Mouse (Mus musculus) MEL (cell line): ENCODE results near the gene Erc2. TPM values are rescaled to one million over a fixed set of nuclear protein-coding genes. Genes with fewer than 3 reads are reported as not detected.

Experiments used
- DNase-seq: peaks from one replicate; pipeline ENCODE4 v3.0.0; 2011; ENCODE audit warnings: low read depth, low spot score
- H3K27ac ChIP-seq: 2 replicates; pipeline ENCODE4 v1.5.1; 2012; ENCODE audit warnings: low read depth, mild to moderate bottlenecking, control low read depth, low read length, moderate library complexity; ENCODE audit not compliant: control insufficient read depth
- H3K27me3 ChIP-seq, 2 experiments: fragments of 150-350 bp in 1 of 2; sonication (generic) in 1 of 2; 2 replicates each; pipeline ENCODE4 v1.6.1; 2012; ENCODE audit warnings: low read length in 2 of 2, mild to moderate bottlenecking in 2 of 2, improper control_type of control experiment in 1 of 2, moderate library complexity in 1 of 2; ENCODE audit not compliant: insufficient read depth in 2 of 2, control insufficient read depth in 1 of 2
- H3K36me3 ChIP-seq, 2 experiments: 2 replicates each; pipeline ENCODE4 v1.6.1; 2012 to 2014; ENCODE audit warnings: low read length in 2 of 2, improper control_type of control experiment in 1 of 2, inconsistent platforms in 1 of 2, mild to moderate bottlenecking in 1 of 2; ENCODE audit not compliant: insufficient read depth in 2 of 2, control insufficient read depth in 1 of 2
- H3K4me1 ChIP-seq, 2 experiments: fragments of 150-350 bp in 1 of 2; sonication (generic) in 1 of 2; 2 replicates each; pipeline ENCODE4 v1.6.1; 2012; ENCODE audit warnings: low read length in 2 of 2, improper control_type of control experiment in 1 of 2, mild to moderate bottlenecking in 1 of 2; ENCODE audit not compliant: insufficient read depth in 2 of 2, control insufficient read depth in 1 of 2
- H3K4me3 ChIP-seq, 2 experiments: fragments of 150-350 bp in 1 of 2; sonication (generic) in 1 of 2; 2 replicates each; pipeline ENCODE4 v1.5.1; 2012; ENCODE audit warnings: low read depth in 2 of 2, low read length in 2 of 2, mild to moderate bottlenecking in 2 of 2, moderate library complexity in 2 of 2, control low read depth in 1 of 2, improper control_type of control experiment in 1 of 2; ENCODE audit not compliant: control insufficient read depth in 1 of 2, insufficient read depth in 1 of 2
- H3K79me2 ChIP-seq: 2 replicates; pipeline ENCODE4 v1.6.1; 2012; ENCODE audit warnings: mild to moderate bottlenecking, low read length, moderate library complexity; ENCODE audit not compliant: control insufficient read depth, poor library complexity, insufficient read depth
- H3K9ac ChIP-seq: 2 replicates; pipeline ENCODE4 v1.6.1; 2012; ENCODE audit warnings: low read depth, mild to moderate bottlenecking, control low read depth, low read length, moderate library complexity; ENCODE audit not compliant: control insufficient read depth, poor library complexity, severe bottlenecking
- H3K9me3 ChIP-seq: fragments of 150-350 bp; sonication (generic); replicated peaks from 2 replicates; pipeline ENCODE4 v1.6.1; 2012; ENCODE audit warnings: mild to moderate bottlenecking, low read length, improper control_type of control experiment, moderate library complexity; ENCODE audit not compliant: insufficient read depth
- CHD1 ChIP-seq: IDR thresholded peaks from 2 replicates; pipeline ENCODE4 v1.6.1; 2012; ENCODE audit warnings: low read depth, mild to moderate bottlenecking, inconsistent platforms, low read length, improper control_type of control experiment
- CTCF ChIP-seq, 3 experiments: IDR thresholded peaks in 2 of 3; conservative IDR thresholded peaks in 1 of 3; 2 replicates each; pipeline ENCODE4 v1.5.1; 2011 to 2012; ENCODE audit warnings: low read length in 3 of 3, low read depth in 2 of 3, mild to moderate bottlenecking in 2 of 3, improper control_type of control experiment in 1 of 3, inconsistent platforms in 1 of 3, mixed read lengths in 1 of 3, moderate library complexity in 1 of 3; ENCODE audit not compliant: control insufficient read depth in 1 of 3, insufficient read depth in 1 of 3, poor library complexity in 1 of 3, severe bottlenecking in 1 of 3
- E2F4 ChIP-seq: IDR thresholded peaks from 2 replicates; pipeline ENCODE4 v1.6.1; 2011; ENCODE audit warnings: low read depth, low read length, improper control_type of control experiment, borderline replicate concordance
- ELF1 ChIP-seq: IDR thresholded peaks from 2 replicates; pipeline ENCODE4 v1.6.1; 2014; ENCODE audit warnings: low read depth, mild to moderate bottlenecking, inconsistent platforms, low read length, improper control_type of control experiment, moderate library complexity
- MAFK ChIP-seq: IDR thresholded peaks from 2 replicates; pipeline ENCODE4 v1.6.1; 2011; ENCODE audit warnings: low read depth, mild to moderate bottlenecking, low read length, improper control_type of control experiment, borderline replicate concordance
- MAX ChIP-seq: IDR thresholded peaks from 2 replicates; pipeline ENCODE4 v1.6.1; 2011; ENCODE audit warnings: low read length, improper control_type of control experiment
- MAZ ChIP-seq: IDR thresholded peaks from 2 replicates; pipeline ENCODE4 v1.6.1; 2012; ENCODE audit warnings: low read depth, mild to moderate bottlenecking, inconsistent platforms, low read length, improper control_type of control experiment
- MEF2A ChIP-seq: IDR thresholded peaks from 2 replicates; pipeline ENCODE4 v1.6.1; 2014; ENCODE audit warnings: low read depth, mild to moderate bottlenecking, inconsistent platforms, low read length, improper control_type of control experiment; ENCODE audit not compliant: poor library complexity, insufficient replicate concordance, severe bottlenecking; ENCODE audit errors: extremely low read depth
- MYC ChIP-seq: IDR thresholded peaks from 2 replicates; pipeline ENCODE4 v1.6.1; 2011; ENCODE audit warnings: low read depth, mild to moderate bottlenecking, low read length, improper control_type of control experiment, moderate library complexity
- NELFE ChIP-seq: IDR thresholded peaks from 2 replicates; pipeline ENCODE4 v1.6.1; 2011; ENCODE audit warnings: low read depth, low read length, improper control_type of control experiment
- NRF1 ChIP-seq: IDR thresholded peaks from 2 replicates; pipeline ENCODE4 v1.6.1; 2014; ENCODE audit warnings: low read depth, mild to moderate bottlenecking, inconsistent platforms, low read length, improper control_type of control experiment, moderate library complexity; ENCODE audit not compliant: poor library complexity, insufficient read depth, severe bottlenecking
- POLR2A ChIP-seq, 2 experiments: IDR thresholded peaks; 2 replicates each; pipeline ENCODE4 v1.6.1; 2011 to 2012; ENCODE audit warnings: low read length in 2 of 2, mild to moderate bottlenecking in 2 of 2, control low read depth in 1 of 2, improper control_type of control experiment in 1 of 2, low read depth in 1 of 2, moderate library complexity in 1 of 2; ENCODE audit not compliant: control insufficient read depth in 1 of 2, insufficient read depth in 1 of 2, poor library complexity in 1 of 2
- POLR2AphosphoS5 ChIP-seq: IDR thresholded peaks from 2 replicates; pipeline ENCODE4 v1.6.1; 2012; ENCODE audit warnings: low read depth, borderline replicate concordance, mild to moderate bottlenecking, inconsistent platforms, low read length, moderate library complexity, mixed read lengths
- RAD21 ChIP-seq: IDR thresholded peaks from 2 replicates; pipeline ENCODE4 v1.6.1; 2011; ENCODE audit warnings: mild to moderate bottlenecking, low read depth, low read length, improper control_type of control experiment
- RCOR1 ChIP-seq: IDR thresholded peaks from 2 replicates; pipeline ENCODE4 v1.6.1; 2012; ENCODE audit warnings: low read depth, mild to moderate bottlenecking, inconsistent platforms, low read length, improper control_type of control experiment
- SIN3A ChIP-seq: IDR thresholded peaks from 2 replicates; pipeline ENCODE4 v1.6.1; 2012; ENCODE audit warnings: low read length, improper control_type of control experiment, inconsistent platforms
- SMC3 ChIP-seq: IDR thresholded peaks from 2 replicates; pipeline ENCODE4 v1.6.1; 2011; ENCODE audit warnings: low read depth, low read length, improper control_type of control experiment
- TBP ChIP-seq: IDR thresholded peaks from 2 replicates; pipeline ENCODE4 v1.8.0; 2011; ENCODE audit warnings: low read depth, low read length, improper control_type of control experiment
- USF1 ChIP-seq: IDR thresholded peaks from 2 replicates; pipeline ENCODE4 v1.6.1; 2014; ENCODE audit warnings: low read depth, mild to moderate bottlenecking, inconsistent platforms, low read length, improper control_type of control experiment, moderate library complexity
- USF2 ChIP-seq, 2 experiments: IDR thresholded peaks; 2 replicates each; pipeline ENCODE4 v1.6.1; 2011 to 2012; ENCODE audit warnings: improper control_type of control experiment in 2 of 2, low read length in 2 of 2, borderline replicate concordance in 1 of 2, inconsistent platforms in 1 of 2, low read depth in 1 of 2, mild to moderate bottlenecking in 1 of 2; ENCODE audit not compliant: insufficient read depth in 1 of 2
- ZKSCAN1 ChIP-seq: IDR thresholded peaks from 2 replicates; pipeline ENCODE4 v1.6.1; 2012; ENCODE audit warnings: low read depth, mild to moderate bottlenecking, inconsistent platforms, low read length, improper control_type of control experiment, moderate library complexity
- polyA plus RNA-seq, 2 experiments: library from polyadenylated mRNA; stranded (reverse) in 1 of 2; unstranded in 1 of 2; fragments of >175 nt in 1 of 2; fragments of >200 nt in 1 of 2; gene quantifications; 2 replicates each; pipeline versions ENCODE4 v1.2.1 to v1.2.4; 2012; ENCODE audit warnings: low replicate concordance in 2 of 2, low read depth in 1 of 2; ENCODE audit not compliant: insufficient read length in 2 of 2, insufficient read depth in 1 of 2, missing spikeins in 1 of 2
- total RNA-seq: library from RNA; depleted of rRNA; stranded (reverse); fragments of 300-350 nt; gene quantifications from 2 replicates; pipeline ENCODE4 v1.2.3, GENCODE M21; 2012

Gene Erc2
- total and polyA plus RNA-seq, 3 experiments = not detected

- no peaks in the 10 kb centered on the region for H3K4me1 ChIP-seq
- no peaks in the 10 kb centered on the region for H3K36me3 ChIP-seq
- no peak for DNase-seq
- no peak overlapping the region for H3K9ac ChIP-seq
- no peak overlapping the region for H3K4me3 ChIP-seq
- no peaks in the 10 kb centered on the region for H3K79me2 ChIP-seq
- TF ChIP-seq CTCF (IDR thresholded peaks at IDR 0.05 in 2 of 3, conservative IDR thresholded peaks at IDR 0.05 in 1 of 3; ENCODE audit: control insufficient read depth in 1 of 3, insufficient read depth in 1 of 3, low read depth in 2 of 3, low read length in 3 of 3, poor library complexity in 1 of 3, severe bottlenecking in 1 of 3) (no peak), MAX (no peak), TBP (no peak), USF1 (no peak), POLR2AphosphoS5 (no peak), MAZ (no peak), ZKSCAN1 (no peak), ELF1 (no peak), NRF1 (no peak), MYC (no peak), NELFE (no peak), MEF2A (no peak), USF2 (IDR thresholded peaks at IDR 0.05; ENCODE audit: borderline replicate concordance in 1 of 2, insufficient read depth in 1 of 2, low read depth in 1 of 2, low read length in 2 of 2) (no peak), RCOR1 (no peak), RAD21 (no peak), SIN3A (no peak), SMC3 (no peak), POLR2A (IDR thresholded peaks at IDR 0.05; ENCODE audit: control insufficient read depth in 1 of 2, insufficient read depth in 1 of 2, low read depth in 1 of 2, low read length in 2 of 2, poor library complexity in 1 of 2) (no peak), CHD1 (no peak), MAFK (no peak)
- H3K27ac ChIP-seq = no peak overlapping the region
- H3K9me3 ChIP-seq = no peaks in the 10 kb centered on the region
- H3K27me3 ChIP-seq = no peaks in the 10 kb centered on the region
Measured at GRCm38 (mm10) chr14:28035013-28035412, 412.8 kb downstream of the Erc2 start.

- TF ChIP-seq ZKSCAN1 (no peak), E2F4 (no peak), SIN3A (no peak), MYC (no peak)
- Histone ChIP-seq H3K9me3 (no peaks in the 10 kb centered on the region), H3K9ac (no peak overlapping the region), H3K27ac (no peak overlapping the region), H3K79me2 (no peaks in the 10 kb centered on the region), H3K27me3 (no peaks in the 10 kb centered on the region), H3K4me1 (no peaks in the 10 kb centered on the region), H3K4me3 (no peak overlapping the region), H3K36me3 (no peaks in the 10 kb centered on the region)
- DNase-seq = no peak
Measured at GRCm38 (mm10) chr14:28043095-28043494, 420.9 kb downstream of the Erc2 start.
